Mouse (Mus musculus): Measurements from ENCODE around the gene Ldb3.

Gene Ldb3

GRCm38 (mm10) chr14:34588498-34588897, at the start of gene Ldb3:
Gene Ldb3, minus strand, starts transcription at chr14:34588682.
- in situ Hi-C loops (cut with MboI; ENCODE audit: low sequenced_read_pairs): no loop called here

GRCm38 (mm10) chr14:34635721-34636120, 47.2 kb upstream of the Ldb3 start:
- in situ Hi-C loops (cut with MboI; ENCODE audit: low sequenced_read_pairs): no loop called here

GRCm38 (mm10) chr14:34635192-34635591, 46.7 kb upstream of the Ldb3 start:
- in situ Hi-C loops (cut with MboI; ENCODE audit: low sequenced_read_pairs): no loop called here

GRCm38 (mm10) chr14:34632722-34633448, 44.4 kb upstream of the Ldb3 start:
- in situ Hi-C loops (cut with MboI; ENCODE audit: low sequenced_read_pairs): no loop called here

- in situ Hi-C loops (cut with MboI; ENCODE audit: low sequenced_read_pairs): no loop called here
Measured at GRCm38 (mm10) chr14:34626824-34627223, 38.3 kb upstream of the Ldb3 start.

- in situ Hi-C loops (cut with MboI; ENCODE audit: low sequenced_read_pairs): loop anchor here (5.0 to 25.0 kb wide), 2 partner anchors 154 to 339 kb away; no protein-coding TSS in a partner anchor
Measured at GRCm38 (mm10) chr14:34623531-34624210, 35.2 kb upstream of the Ldb3 start.

- in situ Hi-C loops (cut with MboI; ENCODE audit: low sequenced_read_pairs): loop anchor here (5.0 to 25.0 kb wide), 2 partner anchors 154 to 339 kb away; no protein-coding TSS in a partner anchor
Measured at GRCm38 (mm10) chr14:34623074-34623473, 34.6 kb upstream of the Ldb3 start.

GRCm38 (mm10) chr14:34620611-34621376, 32.3 kb upstream of the Ldb3 start:
- in situ Hi-C loops (cut with MboI; ENCODE audit: low sequenced_read_pairs): loop anchor here (5.0 to 25.0 kb wide), 2 partner anchors 157 to 342 kb away; no protein-coding TSS in a partner anchor

GRCm38 (mm10) chr14:34618808-34619207, 30.3 kb upstream of the Ldb3 start:
- in situ Hi-C loops (cut with MboI; ENCODE audit: low sequenced_read_pairs): loop anchor here (25.0 kb wide), 1 partner anchor 343 kb away; no protein-coding TSS in a partner anchor

- in situ Hi-C loops (cut with MboI; ENCODE audit: low sequenced_read_pairs): loop anchor here (25.0 kb wide), 1 partner anchor 345 kb away; no protein-coding TSS in a partner anchor
Measured at GRCm38 (mm10) chr14:34616821-34617220, 28.3 kb upstream of the Ldb3 start.

- in situ Hi-C loops (cut with MboI; ENCODE audit: low sequenced_read_pairs): loop anchor here (25.0 kb wide), 1 partner anchor 347 kb away; no protein-coding TSS in a partner anchor
Measured at GRCm38 (mm10) chr14:34615625-34616024, 27.1 kb upstream of the Ldb3 start.

GRCm38 (mm10) chr14:34615082-34615481, 26.6 kb upstream of the Ldb3 start:
- in situ Hi-C loops (cut with MboI; ENCODE audit: low sequenced_read_pairs): loop anchor here (25.0 kb wide), 1 partner anchor 347 kb away; no protein-coding TSS in a partner anchor

GRCm38 (mm10) chr14:34614551-34614950, 26.1 kb upstream of the Ldb3 start:
- in situ Hi-C loops (cut with MboI; ENCODE audit: low sequenced_read_pairs): loop anchor here (25.0 kb wide), 1 partner anchor 348 kb away; no protein-coding TSS in a partner anchor

GRCm38 (mm10) chr14:34613523-34613922, 25.0 kb upstream of the Ldb3 start:
- in situ Hi-C loops (cut with MboI; ENCODE audit: low sequenced_read_pairs): loop anchor here (25.0 kb wide), 1 partner anchor 349 kb away; no protein-coding TSS in a partner anchor

GRCm38 (mm10) chr14:34612222-34612621, 23.7 kb upstream of the Ldb3 start:
- in situ Hi-C loops (cut with MboI; ENCODE audit: low sequenced_read_pairs): loop anchor here (25.0 kb wide), 1 partner anchor 350 kb away; no protein-coding TSS in a partner anchor

- in situ Hi-C loops (cut with MboI; ENCODE audit: low sequenced_read_pairs): loop anchor here (25.0 kb wide), 1 partner anchor 351 kb away; no protein-coding TSS in a partner anchor
Measured at GRCm38 (mm10) chr14:34611591-34611990, 23.1 kb upstream of the Ldb3 start.

- in situ Hi-C loops (cut with MboI; ENCODE audit: low sequenced_read_pairs): loop anchor here (25.0 kb wide), 1 partner anchor 360 kb away; no protein-coding TSS in a partner anchor
Measured at GRCm38 (mm10) chr14:34601910-34602309, 13.4 kb upstream of the Ldb3 start.

- in situ Hi-C loops (cut with MboI; ENCODE audit: low sequenced_read_pairs): loop anchor here (25.0 kb wide), 1 partner anchor 362 kb away; no protein-coding TSS in a partner anchor
Measured at GRCm38 (mm10) chr14:34599941-34600340, 11.5 kb upstream of the Ldb3 start, which contains the start of gene Opn4. Gene Opn4, minus strand, starts transcription at chr14:34600142.

GRCm38 (mm10) chr14:34595596-34596255, 7.2 kb upstream of the Ldb3 start:
- in situ Hi-C loops (cut with MboI; ENCODE audit: low sequenced_read_pairs): no loop called here

All from CH12F3 (cell line).